Mouse (Mus musculus) olfactory bulb, adult 2 months (tissue): Measurements from ENCODE around the gene Cldn5.

Experiments used
- CTCF ChIP-seq: fragments of 200-500 bp; IDR thresholded peaks from 2 replicates; pipeline ENCODE4 v1.5.1; 2012; ENCODE audit warnings: low read depth, mild to moderate bottlenecking, low read length, moderate library complexity; ENCODE audit not compliant: insufficient read depth
- POLR2A ChIP-seq: fragments of 200-500 bp; IDR thresholded peaks from 2 replicates; pipeline ENCODE4 v1.6.1; 2012; ENCODE audit warnings: mild to moderate bottlenecking, low read depth, low read length, moderate library complexity; ENCODE audit not compliant: insufficient read depth

- TF ChIP-seq POLR2A (no peak), CTCF (no peak)
These were observed 30.2 kb upstream of the Cldn5 start for GRCm38 (mm10) chr16:18746268-18747122.
